Mouse (Mus musculus): Measurements from ENCODE around the gene Ogt. TPM values are rescaled to one million over a fixed set of nuclear protein-coding genes. Genes with fewer than 3 reads are reported as not detected.

Gene Ogt
- total and polyA plus RNA-seq, 3 experiments: 51.0 to 53.1 (median 52.4) TPM

GRCm38 (mm10) chrX:101730010-101730409 is 90.2 kb downstream of the Ogt start:
- H3K36me3 ChIP-seq (ENCODE audit: control insufficient read depth, insufficient read depth, low read length): no peaks in the 10 kb centered on the region
- no peak for DNase-seq
- H3K9ac ChIP-seq (ENCODE audit: low read depth, low read length): no peak overlapping the region
- intact Hi-C loops (cut with DNase I): no loop called here
- H3K27me3 ChIP-seq (ENCODE audit: control insufficient read depth, insufficient read depth, low read length): no peaks in the 10 kb centered on the region
- no peak for TF ChIP-seq CTCF (IDR thresholded peaks at IDR 0.05)
- no peak for TF ChIP-seq POLR2A (IDR thresholded peaks at IDR 0.05; ENCODE audit: insufficient read depth, low read depth, low read length)
- no peak for TF ChIP-seq EP300 (IDR thresholded peaks at IDR 0.05; ENCODE audit: insufficient read depth, low read depth, low read length)
- no peak overlapping the region for H3K27ac ChIP-seq
- H3K79me2 ChIP-seq (replicated peaks; ENCODE audit: control insufficient read depth, insufficient read depth, low read length): no peaks in the 10 kb centered on the region
- no peaks in the 10 kb centered on the region for H3K4me1 ChIP-seq (ENCODE audit: control insufficient read depth, insufficient read depth, low read length)
- no peak overlapping the region for H3K4me3 ChIP-seq

GRCm38 (mm10) chrX:101732644-101733043 is 92.8 kb downstream of the Ogt start:
- H3K27me3 ChIP-seq (ENCODE audit: control insufficient read depth, insufficient read depth, low read length): no peaks in the 10 kb centered on the region
- no peaks in the 10 kb centered on the region for H3K79me2 ChIP-seq (replicated peaks; ENCODE audit: control insufficient read depth, insufficient read depth, low read length)
- no peak for DNase-seq
- no peaks in the 10 kb centered on the region for H3K4me1 ChIP-seq (ENCODE audit: control insufficient read depth, insufficient read depth, low read length)
- WGBS: 65% methylated on average over 12 of the region's 12 CpGs
- H3K27ac ChIP-seq: no peak overlapping the region
- H3K4me3 ChIP-seq: no peak overlapping the region
- TF ChIP-seq EP300 (IDR thresholded peaks at IDR 0.05; ENCODE audit: insufficient read depth, low read depth, low read length) (no peak), POLR2A (IDR thresholded peaks at IDR 0.05; ENCODE audit: insufficient read depth, low read depth, low read length) (no peak), CTCF (IDR thresholded peaks at IDR 0.05) (no peak)
- H3K36me3 ChIP-seq (ENCODE audit: control insufficient read depth, insufficient read depth, low read length): no peaks in the 10 kb centered on the region
- intact Hi-C loops (cut with DNase I): no loop called here
- H3K9ac ChIP-seq (ENCODE audit: low read depth, low read length): no peak overlapping the region

GRCm38 (mm10) chrX:101733288-101733687 is 93.4 kb downstream of the Ogt start:
- Histone ChIP-seq H3K36me3 (ENCODE audit: control insufficient read depth, insufficient read depth, low read length) (no peaks in the 10 kb centered on the region), H3K79me2 (replicated peaks; ENCODE audit: control insufficient read depth, insufficient read depth, low read length) (no peaks in the 10 kb centered on the region), H3K4me3 (no peak overlapping the region), H3K9ac (ENCODE audit: low read depth, low read length) (no peak overlapping the region), H3K27ac (no peak overlapping the region), H3K4me1 (ENCODE audit: control insufficient read depth, insufficient read depth, low read length) (peaks cover 1% of the 10 kb centered on the region), H3K27me3 (ENCODE audit: control insufficient read depth, insufficient read depth, low read length) (no peaks in the 10 kb centered on the region)
- intact Hi-C loops (cut with DNase I): no loop called here
- DNase-seq: no peak
- no peak for TF ChIP-seq POLR2A (IDR thresholded peaks at IDR 0.05; ENCODE audit: insufficient read depth, low read depth, low read length)
- TF ChIP-seq CTCF (IDR thresholded peaks at IDR 0.05): no peak
- no peak for TF ChIP-seq EP300 (IDR thresholded peaks at IDR 0.05; ENCODE audit: insufficient read depth, low read depth, low read length)
- 57% methylated on average over 3 of the region's 3 CpGs for WGBS

- Histone ChIP-seq H3K9ac (ENCODE audit: low read depth, low read length) (no peak within 1 kb of the TSS), H3K4me3 (no peak within 1 kb of the TSS), H3K27ac (no peak within 1 kb of the TSS), H3K36me3 (ENCODE audit: control insufficient read depth, insufficient read depth, low read length) (no peaks in the 10 kb centered on the region), H3K4me1 (ENCODE audit: control insufficient read depth, insufficient read depth, low read length) (peaks cover 1% of the 10 kb centered on the region), H3K27me3 (ENCODE audit: control insufficient read depth, insufficient read depth, low read length) (no peaks in the 10 kb centered on the region), H3K79me2 (replicated peaks; ENCODE audit: control insufficient read depth, insufficient read depth, low read length) (no peaks in the 10 kb centered on the region)
- intact Hi-C loops (cut with DNase I): no loop called here
- peak; percentile 41 to 50 for DNase-seq
- TF ChIP-seq EP300 (IDR thresholded peaks at IDR 0.05; ENCODE audit: insufficient read depth, low read depth, low read length) (no peak), CTCF (IDR thresholded peaks at IDR 0.05) (no peak), POLR2A (IDR thresholded peaks at IDR 0.05; ENCODE audit: insufficient read depth, low read depth, low read length) (no peak)
- WGBS: 35% methylated on average over 11 of the region's 11 CpGs
Measured at GRCm38 (mm10) chrX:101733828-101734319, 94.0 kb downstream of the Ogt start, which contains the start of gene Cxcr3. Gene Cxcr3 (minus strand): TSS chrX:101734269.

Other genes starting within 250 kb of the Ogt start
- 10 to 100 TPM; 13.3 to 15.9 TPM for gene Zmym3, start 219.2 kb upstream of the Ogt start, total RNA-seq (2021)
- 18.7 and 36.5 TPM in 2 replicates for gene Zmym3, start 219.2 kb upstream of the Ogt start, polyA plus RNA-seq (2012; rRNA removed)
- 10 to 100 TPM; 57.6 to 70.9 TPM for gene Nono, start 210.7 kb upstream of the Ogt start, total RNA-seq (2021)
- gene Nono, start 210.7 kb upstream of the Ogt start, polyA plus RNA-seq (2012; rRNA removed): 46.7 and 83.4 TPM in 2 replicates
- 100 to 1,000 TPM; 157 to 183 TPM for gene Itgb1bp2, start 191.0 kb upstream of the Ogt start, total RNA-seq (2021)
- gene Itgb1bp2, start 191.0 kb upstream of the Ogt start, polyA plus RNA-seq (2012; rRNA removed): 194 and 335 TPM in 2 replicates
- 10 to 100 TPM; 15.0 to 15.4 TPM for gene Taf1, start 107.3 kb upstream of the Ogt start, total RNA-seq (2021)
- gene Taf1, start 107.3 kb upstream of the Ogt start, polyA plus RNA-seq (2012; rRNA removed): 2.7 and 5.8 TPM in 2 replicates
- not detected for gene Cxcr3, start 94.2 kb downstream of the Ogt start, total RNA-seq (2021)
- 0.64 and 0.66 TPM in 2 replicates for gene Cxcr3, start 94.2 kb downstream of the Ogt start, polyA plus RNA-seq (2012; rRNA removed)
- under 1 TPM in 1 of 2 experiments, not detected in 1; 0.26 TPM for gene Gm4779, start 154.4 kb downstream of the Ogt start, total RNA-seq (2021)
- gene Gm4779, start 154.4 kb downstream of the Ogt start, polyA plus RNA-seq (2012; rRNA removed): not detected in 2 replicates
- gene 8030474K03Rik, start 154.6 kb downstream of the Ogt start, total RNA-seq (2021): under 1 TPM in 1 of 2 experiments, not detected in 1; 0.13 TPM
- not detected in 2 replicates for gene 8030474K03Rik, start 154.6 kb downstream of the Ogt start, polyA plus RNA-seq (2012; rRNA removed)
- 1 to 10 TPM; 3.6 to 4.2 TPM for gene Nhsl2, start 209.3 kb downstream of the Ogt start, total RNA-seq (2021)
- gene Nhsl2, start 209.3 kb downstream of the Ogt start, polyA plus RNA-seq (2012; rRNA removed): 1.4 and 2.7 TPM in 2 replicates